Mouse (Mus musculus) spleen, embryonic (tissue): ENCODE results near the gene Pak7.
"Not testable (repeated sequence)": the region's sequence is repeated elsewhere in the genome, so short reads cannot be mapped to it uniquely, and the experiment has no call there.

Experiments used
- CTCF ChIA-PET: fragments of 350-600 bp; sonication (Branson Sonifier 250); formaldehyde crosslinking; loops from one replicate; lab custom pipeline; 2022; lab: Charles Lee

Gene Pak7

DNA sequence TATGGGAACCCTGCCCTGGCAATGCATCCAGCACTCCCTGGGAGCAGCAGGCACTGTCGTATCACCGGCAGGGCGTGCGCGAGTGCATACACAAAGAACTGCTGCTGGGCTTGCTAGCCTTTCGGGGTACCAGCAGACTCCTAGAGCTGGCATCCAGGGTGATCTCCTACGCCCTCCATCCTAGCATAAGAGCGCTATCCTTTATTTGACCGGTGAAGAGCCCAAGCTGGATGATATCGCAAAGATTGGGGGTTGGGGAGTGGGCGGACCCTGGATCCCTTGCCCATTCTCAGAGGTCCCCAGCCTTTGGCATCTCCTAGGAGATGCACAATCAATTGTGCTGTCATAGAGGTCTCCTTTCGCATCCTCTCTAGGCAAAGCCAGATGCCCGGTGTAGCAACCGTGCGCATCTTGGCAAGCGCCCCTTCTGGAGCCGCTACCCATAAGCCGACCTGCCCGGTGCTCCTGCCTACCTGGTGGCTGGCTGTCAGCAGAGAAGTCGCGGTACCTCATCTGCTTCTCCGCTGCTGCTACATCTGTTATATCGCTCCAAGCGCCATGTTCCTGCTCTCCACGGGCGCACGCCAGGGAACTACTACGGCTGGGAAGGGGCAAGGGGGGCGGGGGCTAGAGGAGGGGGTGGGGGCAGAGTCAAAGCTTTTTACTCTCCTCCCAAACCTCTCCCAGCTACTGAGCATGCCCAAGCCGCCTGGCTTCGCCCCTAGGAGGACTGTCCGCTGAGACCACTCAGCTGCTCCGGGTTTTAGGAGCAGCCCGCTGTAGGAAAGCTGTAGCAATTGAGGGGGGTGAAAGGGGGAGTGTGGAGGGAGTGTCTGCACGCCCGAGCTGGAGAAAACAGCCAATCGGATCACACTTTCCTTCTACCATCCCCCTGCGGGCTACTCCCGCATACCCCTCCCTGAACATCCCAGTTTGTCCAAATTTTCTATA, at the start of gene Pak7:
TSS of gene Pak7 (minus strand) at position 787 of the 951 bp plus-strand sequence.
- CTCF ChIA-PET: no interaction called here

DNA sequence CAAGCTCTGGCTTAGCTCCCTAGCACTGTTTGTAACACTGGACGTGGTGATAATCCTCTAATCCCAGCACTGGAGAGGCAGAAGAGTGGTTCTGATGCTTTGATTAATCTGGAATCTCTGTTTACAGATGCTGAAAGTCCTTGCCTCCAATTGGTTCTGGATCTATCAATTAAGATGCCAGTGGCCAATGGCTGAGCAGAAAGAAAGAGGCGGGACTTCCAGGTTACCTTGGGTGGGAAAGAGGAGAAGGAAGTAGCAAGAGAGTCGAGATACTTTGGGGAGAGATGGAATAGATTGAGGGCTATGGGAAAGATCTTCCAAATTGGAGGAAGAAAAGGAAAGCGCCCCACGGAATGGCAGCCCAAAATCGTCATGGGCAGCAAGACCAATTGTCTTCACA, 37.8 kb upstream of the Pak7 start:
- CTCF ChIA-PET: no interaction called here

- CTCF ChIA-PET: no interaction called here
These were observed 31.8 kb upstream of the Pak7 start for GRCm38 (mm10) chr2:136419543-136419942.

GRCm38 (mm10) chr2:136416381-136416780, 28.6 kb upstream of the Pak7 start:
- CTCF ChIA-PET: no interaction called here

- CTCF ChIA-PET: no interaction called here
These were observed 14.8 kb upstream of the Pak7 start for GRCm38 (mm10) chr2:136402587-136402986.

DNA sequence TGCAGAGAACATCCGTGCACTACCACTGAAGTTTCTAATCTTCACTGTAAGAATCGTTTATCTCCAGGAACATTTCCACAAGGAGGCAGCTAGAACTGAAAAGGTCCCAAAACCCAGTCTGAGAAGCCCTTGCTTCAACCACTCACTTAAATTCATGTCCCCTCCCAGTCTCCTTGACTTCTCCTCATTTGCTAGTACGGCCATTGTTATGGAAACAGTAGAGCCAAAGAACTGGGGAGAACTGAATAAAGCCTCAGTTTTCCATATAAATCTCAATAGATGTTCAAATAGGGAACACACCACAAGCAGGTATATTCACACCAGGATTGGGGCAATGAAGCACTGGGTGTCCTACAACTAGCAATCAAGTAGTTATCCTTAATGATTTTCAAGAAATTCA, 12.4 kb downstream of the Pak7 start:
- CTCF ChIA-PET: interaction anchor here (0.6 kb wide), 1 partner anchor 1460 kb away, joined by 4 read pairs; no protein-coding TSS in a partner anchor

GRCm38 (mm10) chr2:136372361-136372760, 15.4 kb downstream of the Pak7 start:
- CTCF ChIA-PET: no interaction called here

- CTCF ChIA-PET: no interaction called here
These were observed 36.2 kb downstream of the Pak7 start for GRCm38 (mm10) chr2:136351393-136352096.

GRCm38 (mm10) chr2:136350459-136350858, 37.3 kb downstream of the Pak7 start:
- CTCF ChIA-PET: no interaction called here

DNA sequence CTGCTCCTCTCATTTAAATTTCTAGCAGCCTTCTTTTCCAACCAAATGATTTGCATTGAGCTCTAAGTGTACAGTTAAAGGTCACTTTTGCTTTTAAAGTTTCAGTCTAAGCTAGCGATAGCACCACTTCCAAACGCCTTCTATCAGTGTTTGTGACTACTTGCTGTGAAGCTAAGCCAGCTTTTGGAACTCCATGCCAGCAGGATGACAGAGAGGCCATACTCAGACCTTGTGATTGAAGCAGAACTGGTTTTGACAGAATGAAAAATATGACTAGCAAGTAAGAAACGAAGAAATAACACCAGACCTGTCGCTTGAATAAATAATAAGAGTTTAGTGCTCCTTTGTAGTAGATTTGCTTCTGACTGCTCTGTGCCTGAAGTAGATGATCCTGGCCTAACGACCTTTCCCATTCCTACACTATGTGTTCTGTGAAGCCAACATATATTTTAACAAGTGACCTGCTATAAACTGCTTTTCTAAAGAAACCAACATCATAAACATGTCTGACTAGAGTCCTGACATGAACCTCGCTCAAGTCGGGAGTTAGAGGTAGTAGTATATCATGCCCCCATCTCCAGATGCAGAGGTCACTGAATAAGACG, 38.0 kb downstream of the Pak7 start:
- CTCF ChIA-PET: no interaction called here

- CTCF ChIA-PET: not testable (repeated sequence)
These were observed 43.5 kb downstream of the Pak7 start for GRCm38 (mm10) chr2:136344240-136344780.

DNA sequence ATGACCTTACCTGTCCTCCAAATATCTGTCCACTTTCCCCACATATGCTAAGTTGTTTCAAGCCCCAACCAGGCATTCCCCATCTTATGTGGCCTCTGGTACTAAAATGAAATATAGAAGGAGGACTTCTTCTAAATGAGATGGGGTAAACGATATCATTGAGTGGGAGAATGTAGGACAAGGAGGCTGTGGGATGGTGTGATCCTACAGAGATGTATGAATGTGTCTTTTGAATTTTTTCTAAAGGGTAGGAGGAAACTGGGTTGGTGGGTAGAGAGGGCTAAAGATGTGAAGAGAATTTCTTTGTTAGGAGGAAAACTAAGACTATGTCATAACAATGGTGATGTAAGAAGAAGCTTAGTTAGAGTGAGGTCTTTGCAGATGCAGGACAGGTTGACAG, 57.8 kb downstream of the Pak7 start:
- CTCF ChIA-PET: no interaction called here

DNA sequence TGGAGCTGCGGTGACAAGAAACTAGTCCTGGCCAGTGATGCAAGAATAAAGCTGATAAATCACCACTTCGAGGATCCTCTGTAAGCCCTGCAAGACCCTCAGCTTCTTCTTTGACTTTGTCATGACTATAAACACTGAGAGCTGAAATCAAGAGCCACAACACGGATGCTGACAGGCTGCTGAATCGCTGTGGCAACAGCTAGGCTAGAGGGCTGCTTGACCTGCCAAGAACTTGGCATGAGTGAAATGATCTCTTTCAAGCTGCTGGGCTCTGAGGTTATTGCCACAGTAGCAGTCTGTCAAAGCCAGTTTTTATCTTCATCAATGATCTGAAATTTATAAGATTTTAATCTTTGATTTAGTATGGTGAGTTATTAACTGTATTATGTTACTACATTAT, 62.1 kb downstream of the Pak7 start:
- CTCF ChIA-PET: no interaction called here

GRCm38 (mm10) chr2:136309313-136309712, 78.5 kb downstream of the Pak7 start:
- CTCF ChIA-PET: no interaction called here

GRCm38 (mm10) chr2:136308743-136309142, 79.0 kb downstream of the Pak7 start:
- CTCF ChIA-PET: no interaction called here

DNA sequence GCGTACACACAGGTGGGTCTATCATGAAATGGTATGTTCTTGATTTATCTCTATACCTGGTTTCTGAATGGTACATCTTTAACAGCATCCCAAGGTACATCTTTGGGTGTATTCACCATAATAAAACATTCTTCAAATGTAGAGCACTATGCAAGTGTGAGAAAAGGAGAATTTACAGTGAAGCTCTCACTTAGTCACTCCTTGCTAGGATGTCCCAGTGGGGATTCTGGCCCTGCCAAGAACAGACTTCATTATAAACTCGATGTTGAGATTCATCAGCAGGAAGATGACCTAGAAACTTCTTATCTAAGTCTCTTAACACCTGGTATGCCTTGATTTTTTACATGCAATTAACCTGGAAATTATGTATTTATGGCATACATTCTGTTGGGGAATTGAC, 85.6 kb downstream of the Pak7 start:
- CTCF ChIA-PET: no interaction called here

- CTCF ChIA-PET: no interaction called here
These were observed 86.4 kb downstream of the Pak7 start for GRCm38 (mm10) chr2:136301406-136301805.

- CTCF ChIA-PET: no interaction called here
These were observed 90.4 kb downstream of the Pak7 start for GRCm38 (mm10) chr2:136297371-136297770.

GRCm38 (mm10) chr2:136282043-136282442, 105.7 kb downstream of the Pak7 start:
- CTCF ChIA-PET: no interaction called here

GRCm38 (mm10) chr2:136241960-136242359, 145.8 kb downstream of the Pak7 start:
- CTCF ChIA-PET: not testable (repeated sequence)

- CTCF ChIA-PET: no interaction called here
These were observed 156.5 kb downstream of the Pak7 start for GRCm38 (mm10) chr2:136231228-136231627.

GRCm38 (mm10) chr2:136204034-136204433, 183.7 kb downstream of the Pak7 start:
- CTCF ChIA-PET: no interaction called here
